Comparison of ENCODE assay signal across 8 mouse cellular contexts in genomic region chr7:109968924-109969450, GRCm38 (mm10). TPM values are rescaled to one million over a fixed set of nuclear protein-coding genes. Genes with fewer than 3 reads are reported as not detected.
DNase-seq lines count a peak whose midpoint lies in the region; ATAC-seq lines count a peak whose summit lies in the region.

No protein-coding gene starts in this region.

- H3K36me3 ChIP-seq in forebrain, embryonic 15.5 days, result peaks cover 3% of the 10 kb centered on the region
- H3K36me3 ChIP-seq in kidney, embryonic 16.5 days (ENCODE audit: insufficient read depth, low read length), result peaks cover 6% of the 10 kb centered on the region; the same call in 1 of the 2 replicates
- H3K36me3 ChIP-seq in midbrain, embryonic 16.5 days (ENCODE audit: control insufficient read depth, insufficient read depth, low read length), result peaks cover 4% of the 10 kb centered on the region; the same call in 1 of the 2 replicates

- H3K4me2 ChIP-seq in forebrain, embryonic 15.5 days (replicated peaks), result no peak overlapping the region
- H3K4me2 ChIP-seq in kidney, embryonic 16.5 days (replicated peaks; ENCODE audit: low read depth, low read length), result no peak overlapping the region
- H3K4me2 ChIP-seq in midbrain, embryonic 16.5 days (ENCODE audit: low read length), result no peak overlapping the region

- H3K27ac ChIP-seq in forebrain, embryonic 15.5 days (replicated peaks), result peak overlapping the region; percentile 91
- H3K27ac ChIP-seq in kidney, embryonic 16.5 days (ENCODE audit: low read length), result no peak overlapping the region
- peak overlapping the region; percentile 50 for H3K27ac ChIP-seq in midbrain, embryonic 16.5 days (ENCODE audit: low read length)

- no peak overlapping the region for H3K9ac ChIP-seq in forebrain, embryonic 15.5 days (replicated peaks)
- no peak overlapping the region for H3K9ac ChIP-seq in kidney, embryonic 16.5 days (replicated peaks; ENCODE audit: low read length)
- H3K9ac ChIP-seq in midbrain, embryonic 16.5 days (ENCODE audit: low read depth, low read length), result no peak overlapping the region

- peak; percentile 86 for ATAC-seq in forebrain, embryonic 15.5 days (replicated peaks)
- ATAC-seq in kidney, embryonic 16.5 days (ENCODE audit: low FRiP score, low TSS enrichment), result peak; percentile 67; the same call in 1 of the 2 replicates
- ATAC-seq in midbrain, embryonic 16.5 days, result peak; percentile 70; the same call in 1 of the 2 replicates

- DNase-seq in adrenal gland, postnatal 36 days, result peak; percentile 39 to 48
- DNase-seq in adrenal gland, postnatal 4 days (ENCODE audit: low spot score in 2 of 2), result no peak
- DNase-seq in right cerebral cortex, postnatal 4 days, result peak; percentile 61
- no peak for DNase-seq in right cerebral cortex, adult 18-20 months
- no peak for DNase-seq in ovary, adult 18-20 months (ENCODE audit: low spot score)

- H3K27me3 ChIP-seq in forebrain, embryonic 15.5 days, result no peaks in the 10 kb centered on the region
- no peaks in the 10 kb centered on the region for H3K27me3 ChIP-seq in kidney, embryonic 16.5 days (ENCODE audit: insufficient read depth, low read length)
- no peaks in the 10 kb centered on the region for H3K27me3 ChIP-seq in midbrain, embryonic 16.5 days (ENCODE audit: control insufficient read depth, insufficient read depth, low read depth, low read length)

- peaks cover 21% of the 10 kb centered on the region for H3K4me1 ChIP-seq in forebrain, embryonic 15.5 days
- no peaks in the 10 kb centered on the region; the same call in 1 of the 2 replicates for H3K4me1 ChIP-seq in kidney, embryonic 16.5 days (ENCODE audit: insufficient read depth, low read length)
- peaks cover 2% of the 10 kb centered on the region; the same call in 1 of the 2 replicates for H3K4me1 ChIP-seq in midbrain, embryonic 16.5 days (ENCODE audit: control insufficient read depth, insufficient read depth, low read length)

- no peak overlapping the region for H3K4me3 ChIP-seq in forebrain, embryonic 15.5 days
- no peak overlapping the region for H3K4me3 ChIP-seq in kidney, embryonic 16.5 days (ENCODE audit: low read length)
- H3K4me3 ChIP-seq in midbrain, embryonic 16.5 days (ENCODE audit: low read depth, low read length), result no peak overlapping the region

- 6% methylated on average over 2 of the region's 2 CpGs for WGBS in forebrain, embryonic 15.5 days
- 8% methylated on average over 2 of the region's 2 CpGs for whole genome bisulfite sequencing in kidney, embryonic 16.5 days
- no CpG with 5 or more reads among the region's 2 CpGs for WGBS in midbrain, embryonic 16.5 days

- H3K9me3 ChIP-seq in forebrain, embryonic 15.5 days, result no peaks in the 10 kb centered on the region
- H3K9me3 ChIP-seq in kidney, embryonic 16.5 days (ENCODE audit: low read length), result no peaks in the 10 kb centered on the region
- no peaks in the 10 kb centered on the region for H3K9me3 ChIP-seq in midbrain, embryonic 16.5 days (replicated peaks; ENCODE audit: control insufficient read depth, low read length, poor library complexity, severe bottlenecking)

RNA-seq across cellular contexts. Expression of gene Dennd5a, which starts 8.7 kb away (rescaled TPM):
- total RNA-seq in adrenal gland, postnatal 36 days (2021), result 100 to 1,000 TPM; 161 to 174 TPM
- 100 to 1,000 TPM; 150 to 154 TPM for total RNA-seq in adrenal gland, postnatal 4 days (2021)
- 47.3 and 54.1 TPM in 2 replicates for polyA plus RNA-seq in forebrain, embryonic 15.5 days (2015; fragmentation: Nextera tagmentation; extraction: Ambion mirVana)
- 30.9 and 31.3 TPM in 2 replicates for polyA plus RNA-seq in kidney, embryonic 16.5 days (2015; fragmentation: Nextera tagmentation; extraction: Ambion mirVana)
- 38.5 and 40.2 TPM in 2 replicates for polyA plus RNA-seq in midbrain, embryonic 16.5 days (2015; fragmentation: Nextera tagmentation; extraction: Ambion mirVana)

RNA-seq across cellular contexts. Expression of gene Tmem41b, which starts 17.7 kb away (rescaled TPM):
- 10 to 100 TPM; 48.5 to 51.7 TPM for total RNA-seq in adrenal gland, postnatal 36 days (2021)
- total RNA-seq in adrenal gland, postnatal 4 days (2021), result 10 to 100 TPM; 43.4 to 49.2 TPM
- polyA plus RNA-seq in forebrain, embryonic 15.5 days (2015; fragmentation: Nextera tagmentation; extraction: Ambion mirVana), result 65.0 and 65.1 TPM in 2 replicates
- polyA plus RNA-seq in kidney, embryonic 16.5 days (2015; fragmentation: Nextera tagmentation; extraction: Ambion mirVana), result 65.8 and 68.6 TPM in 2 replicates
- polyA plus RNA-seq in midbrain, embryonic 16.5 days (2015; fragmentation: Nextera tagmentation; extraction: Ambion mirVana), result 63.7 and 67.2 TPM in 2 replicates

RNA-seq across cellular contexts. Expression of gene Ipo7, which starts 49.1 kb away (rescaled TPM):
- 100 to 1,000 TPM in 1 of 2 experiments, 10 to 100 TPM in 1; 86.1 to 103 TPM for total RNA-seq in adrenal gland, postnatal 36 days (2021)
- total RNA-seq in adrenal gland, postnatal 4 days (2021), result 10 to 100 TPM; 70.4 to 73.8 TPM
- 46.4 and 46.9 TPM in 2 replicates for polyA plus RNA-seq in forebrain, embryonic 15.5 days (2015; fragmentation: Nextera tagmentation; extraction: Ambion mirVana)
- 58.0 and 59.5 TPM in 2 replicates for polyA plus RNA-seq in kidney, embryonic 16.5 days (2015; fragmentation: Nextera tagmentation; extraction: Ambion mirVana)
- 48.6 and 50.6 TPM in 2 replicates for polyA plus RNA-seq in midbrain, embryonic 16.5 days (2015; fragmentation: Nextera tagmentation; extraction: Ambion mirVana)

Comparison
In these comparisons a context has a peak if more than half of its experiments do, and no peak if none do; other contexts are left out.
1. DNase-seq: peak in adrenal gland, postnatal 36 days (2 of 2) and right cerebral cortex, postnatal 4 days (single experiment); none in adrenal gland, postnatal 4 days (0 of 2), right cerebral cortex, adult 18-20 months (single experiment) and ovary, adult 18-20 months (single experiment).
2. Peak in every context shown above with its lines, with median percentiles within 50 percentile points of each other: ATAC-seq.